Mouse (Mus musculus) urinary bladder, postnatal 25 days (tissue): ENCODE results near the gene Prnd.

ENCODE experiments used
- DNase-seq: peaks from one replicate; pipeline ENCODE4 v3.0.0; 2022; ENCODE audit warnings: low spot score

Gene Prnd

GRCm38 (mm10) chr2:131982546-131983196 lies 32.0 kb downstream of the Prnd start:
- DNase-seq, result peak; percentile 52

GRCm38 (mm10) chr2:131987950-131988349 lies 37.3 kb downstream of the Prnd start:
- DNase-seq, result no peak

DNA sequence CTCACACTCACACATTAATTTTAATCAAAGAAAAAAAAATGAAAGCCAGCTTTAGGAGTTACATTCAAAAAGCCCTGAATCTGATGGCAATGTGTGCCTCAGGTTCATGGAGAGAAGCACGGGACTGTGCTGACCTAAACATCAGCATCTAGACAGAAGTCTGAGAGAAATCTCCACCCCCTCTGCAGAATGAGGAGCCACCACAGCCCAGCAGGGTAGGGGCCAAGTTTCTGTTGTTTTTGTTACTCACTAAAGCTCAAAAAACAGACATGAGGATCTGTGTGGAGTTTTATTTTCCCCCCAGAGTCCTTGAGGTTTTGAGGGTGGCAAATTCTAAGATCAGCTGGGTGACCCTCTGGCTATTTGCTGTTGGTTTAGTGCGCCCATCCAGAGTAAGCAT lies 37.9 kb downstream of the Prnd start:
- no peak for DNase-seq

- no peak for DNase-seq
Measured at GRCm38 (mm10) chr2:131992487-131992886, 41.8 kb downstream of the Prnd start.

DNA sequence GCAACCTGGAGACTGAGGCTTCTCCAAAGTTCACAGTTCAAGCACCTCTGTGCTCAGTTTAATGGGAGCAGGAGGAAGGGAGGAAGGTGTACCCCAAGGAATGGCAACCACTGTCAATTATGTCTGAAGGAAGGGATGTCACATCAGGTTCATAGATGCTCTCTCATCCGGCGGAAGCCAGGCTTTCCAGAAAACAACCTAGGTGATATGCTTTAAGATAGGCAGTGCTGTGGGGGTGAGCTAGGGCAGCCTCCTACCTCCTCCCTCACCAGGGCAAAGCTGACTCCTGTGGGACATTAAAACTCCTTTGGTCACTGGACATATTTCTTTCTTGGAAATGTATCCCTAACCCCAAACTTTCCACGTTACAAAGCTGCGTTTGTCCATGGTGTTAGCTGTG lies 42.5 kb downstream of the Prnd start:
- no peak for DNase-seq

GRCm38 (mm10) chr2:131993563-131994088 lies 43.0 kb downstream of the Prnd start:
- no peak for DNase-seq

DNA sequence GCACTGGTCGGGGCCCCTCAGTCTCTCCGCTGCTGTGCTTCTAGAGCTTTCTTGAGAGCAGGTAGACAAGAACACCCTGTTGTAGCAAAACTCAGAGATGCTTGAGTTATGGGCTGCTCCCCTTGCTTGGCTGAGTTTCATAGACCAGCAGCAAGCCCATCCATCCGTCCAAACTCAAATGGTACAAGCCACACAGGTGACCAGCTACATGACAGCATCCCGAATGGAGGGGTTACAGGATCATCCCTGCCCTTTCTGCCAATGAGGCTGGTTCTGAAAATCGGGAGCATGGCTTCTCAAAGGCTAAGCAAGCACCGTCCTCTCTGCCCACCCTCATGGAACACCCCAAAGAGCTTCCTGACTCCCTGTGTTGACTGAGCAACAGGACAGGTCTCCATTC lies 44.3 kb downstream of the Prnd start:
- no peak for DNase-seq

DNA sequence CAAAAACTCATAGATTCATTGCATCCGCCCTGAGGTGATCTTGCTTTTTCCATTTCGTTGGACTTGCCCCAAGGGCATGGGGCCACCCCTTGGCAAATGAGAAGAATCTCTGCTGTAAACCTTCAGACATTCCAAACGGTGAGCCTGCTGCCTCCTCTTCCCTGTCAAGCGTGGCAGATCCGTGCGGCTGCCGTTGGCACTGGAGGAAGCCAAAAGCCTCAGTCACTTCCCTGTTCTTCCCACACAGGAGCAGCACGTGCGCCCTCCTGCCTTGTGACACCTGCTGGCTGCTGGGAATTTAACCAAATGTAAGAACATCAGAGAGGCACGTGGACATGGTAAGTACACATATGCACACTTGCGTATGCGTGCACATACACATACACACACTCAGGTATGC lies 45.1 kb downstream of the Prnd start:
- DNase-seq, result no peak

DNA sequence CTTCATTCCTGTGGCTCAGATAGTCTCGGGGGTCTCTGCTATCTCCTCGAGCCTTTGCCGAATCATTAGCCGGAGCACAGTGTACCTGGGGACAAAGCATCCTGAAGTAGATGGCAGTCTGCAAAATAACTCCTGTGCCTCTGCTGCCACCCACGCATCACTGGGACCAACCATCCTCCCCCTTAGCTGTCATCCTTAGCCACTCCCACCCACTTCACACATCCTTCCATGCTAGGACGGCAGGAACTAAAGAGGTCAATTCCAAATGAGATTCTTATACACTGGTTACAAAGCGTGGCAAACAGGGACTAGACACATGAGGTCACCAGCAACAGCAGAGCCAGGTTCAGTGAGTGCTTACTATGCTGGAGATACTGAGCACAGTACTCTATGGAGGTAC lies 45.7 kb downstream of the Prnd start:
- no peak for DNase-seq

GRCm38 (mm10) chr2:131997356-131997755 lies 46.7 kb downstream of the Prnd start:
- DNase-seq, result no peak

DNA sequence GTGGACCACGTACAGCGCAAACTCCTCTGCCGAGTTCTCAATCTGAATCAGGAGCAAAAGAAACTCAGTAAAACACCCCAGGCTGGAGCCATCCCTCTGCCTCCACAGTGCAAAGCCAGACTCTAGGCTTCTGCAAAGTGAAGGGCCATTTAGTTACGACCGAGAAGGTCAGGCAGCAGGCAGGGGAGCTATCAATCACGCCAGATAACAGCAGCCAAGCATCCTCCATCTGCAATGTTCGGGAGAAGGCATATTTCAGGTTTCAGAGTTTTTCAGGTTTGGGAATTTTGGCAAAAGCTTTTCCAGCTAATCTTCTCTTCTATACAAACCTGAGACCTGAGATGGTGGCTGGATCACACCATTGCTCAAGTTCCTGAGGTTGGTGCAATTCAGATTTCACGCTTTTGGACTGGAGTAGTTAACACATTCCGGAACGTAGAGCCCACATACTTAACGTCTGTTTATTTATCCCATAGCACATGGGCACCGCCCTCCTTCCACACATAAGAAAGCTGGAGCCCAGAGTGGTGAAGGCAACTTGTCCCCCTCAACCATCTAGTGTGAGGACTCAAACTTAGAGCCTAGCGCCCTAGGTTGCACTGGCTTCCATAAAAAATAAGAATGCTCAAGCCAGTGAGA lies 51.2 kb downstream of the Prnd start:
- no peak for DNase-seq

- DNase-seq, result no peak
Measured at GRCm38 (mm10) chr2:132003916-132004315, 53.3 kb downstream of the Prnd start.

DNA sequence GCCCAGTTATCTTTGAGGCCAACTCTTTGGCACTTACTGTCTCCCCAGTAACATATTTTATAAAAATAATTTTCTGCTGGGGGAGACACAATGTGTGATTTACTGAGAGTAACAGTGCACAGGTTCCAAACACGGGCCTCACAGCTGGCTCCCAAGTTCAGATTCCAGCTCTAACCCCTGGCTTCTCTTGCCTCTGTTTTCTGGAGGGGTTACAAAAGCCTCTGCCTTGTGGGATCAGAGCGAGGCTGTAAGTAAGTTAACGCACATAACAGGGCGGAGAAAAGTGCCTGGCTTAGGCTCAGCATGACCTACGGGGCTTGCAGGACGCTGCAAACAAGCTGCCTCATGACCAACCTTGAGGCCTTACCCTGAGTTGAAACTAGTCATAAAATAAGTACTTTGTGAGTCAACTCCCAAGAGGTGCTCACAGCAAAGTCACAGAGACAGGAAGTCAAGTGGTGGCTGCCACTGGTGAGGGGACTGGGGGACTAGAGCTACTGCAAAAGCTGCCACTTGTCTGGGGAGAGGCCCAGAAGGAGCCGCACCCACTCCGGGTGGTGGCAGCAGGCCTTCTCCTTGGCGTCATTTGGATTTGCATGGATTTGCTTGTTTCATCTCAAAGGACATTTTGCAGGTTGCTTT lies 54.0 kb downstream of the Prnd start:
- no peak for DNase-seq

DNA sequence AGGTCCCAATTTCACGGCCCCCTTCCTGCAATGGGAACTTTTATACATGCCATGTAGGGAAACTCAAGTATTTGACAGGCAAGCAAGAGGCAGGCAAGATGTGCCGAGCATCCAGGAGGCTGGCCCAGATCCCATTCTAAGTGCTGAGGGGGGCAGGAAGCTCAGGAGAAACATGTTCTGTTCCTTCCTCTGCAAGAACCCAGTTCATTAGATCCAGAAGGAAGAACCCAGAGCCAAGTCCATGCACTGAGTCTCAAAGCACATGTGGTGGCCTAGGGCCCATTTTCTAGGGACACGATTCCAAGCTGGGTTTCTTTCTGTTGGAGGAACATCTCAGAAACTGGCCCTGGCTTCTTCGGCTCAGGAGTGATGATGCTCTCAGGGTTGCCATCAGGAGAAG lies 54.8 kb downstream of the Prnd start:
- DNase-seq, result no peak
